Mouse (Mus musculus) lung, embryonic 14.5 days (tissue): Measurements from ENCODE around the gene Arhgap25. TPM values are rescaled to one million over a fixed set of nuclear protein-coding genes. Genes with fewer than 3 reads are reported as not detected.
"Not testable (repeated sequence)": the region's sequence is repeated elsewhere in the genome, so short reads cannot be mapped to it uniquely, and the experiment has no call there.

Experiments
- ATAC-seq: fragments of 200-750 bp; cut with Nextera tagmentation; 2 replicates; pipeline ENCODE4 v1.8.0; 2017; ENCODE audit warnings: mild to moderate bottlenecking, moderate TSS enrichment, moderate library complexity; ENCODE audit not compliant: insufficient read depth
- DNase-seq: peaks from one replicate; pipeline ENCODE4 v3.0.0-alpha.2; 2015
- H3K27ac ChIP-seq: fragments of 300-500 bp; sonication (generic); 2 replicates; pipeline ENCODE4 v1.5.1; 2014; ENCODE audit warnings: low read depth, mild to moderate bottlenecking, moderate library complexity
- H3K27me3 ChIP-seq: fragments of 300-500 bp; sonication (generic); 2 replicates; pipeline ENCODE4 v1.6.1; 2014; ENCODE audit warnings: low read length, control low read depth; ENCODE audit not compliant: insufficient read depth
- H3K36me3 ChIP-seq: fragments of 300-500 bp; sonication (generic); 2 replicates; pipeline ENCODE4 v1.6.1; 2014; ENCODE audit warnings: control low read depth; ENCODE audit not compliant: insufficient read depth
- H3K4me1 ChIP-seq: fragments of 300-500 bp; sonication (generic); 2 replicates; pipeline ENCODE4 v1.6.1; 2014; ENCODE audit warnings: antibody characterized with exemption, control low read depth; ENCODE audit not compliant: insufficient read depth
- H3K4me2 ChIP-seq: fragments of 300-500 bp; sonication (generic); 2 replicates; pipeline ENCODE4 v1.6.1; 2014; ENCODE audit warnings: mild to moderate bottlenecking
- H3K4me3 ChIP-seq: fragments of 300-500 bp; sonication (generic); 2 replicates; pipeline ENCODE4 v1.5.1; 2014; ENCODE audit warnings: low read depth, low read length
- H3K9ac ChIP-seq: fragments of 300-500 bp; sonication (generic); 2 replicates; pipeline ENCODE4 v1.6.1; 2014
- H3K9me3 ChIP-seq: fragments of 300-500 bp; sonication (generic); 2 replicates; pipeline ENCODE4 v1.6.1; 2016; ENCODE audit warnings: low read depth, low read length, control low read depth
- CTCF ChIP-seq: IDR thresholded peaks from 2 replicates; pipeline ENCODE4 v1.5.1; 2016; ENCODE audit warnings: antibody characterized with exemption, low read depth
- WGBS: fragments of 180-500 bp; shearing (Covaris S2); extraction: QIAGEN DNeasy Blood & Tissue Kit; methylation state at CpG from one replicate; pipeline ENCODE4 v1.1.7; 2014; 5-methylcytosine and 5-hydroxymethylcytosine counted together
- polyA plus RNA-seq: library from polyadenylated mRNA; unstranded; fragments of >200 nt; fragmentation: Nextera tagmentation; extraction: Ambion mirVana; gene quantifications from 2 replicates; pipeline ENCODE4 v1.2.1, GENCODE M21; 2014

Gene Arhgap25
- 8.2 and 8.7 TPM in 2 replicates for polyA plus RNA-seq

GRCm38 (mm10) chr6:87532953-87533710 lies at the start of gene Arhgap25:
Arhgap25 (minus strand) TSS chr6:87533259.
- no peaks in the 10 kb centered on the region for H3K9me3 ChIP-seq

DNA sequence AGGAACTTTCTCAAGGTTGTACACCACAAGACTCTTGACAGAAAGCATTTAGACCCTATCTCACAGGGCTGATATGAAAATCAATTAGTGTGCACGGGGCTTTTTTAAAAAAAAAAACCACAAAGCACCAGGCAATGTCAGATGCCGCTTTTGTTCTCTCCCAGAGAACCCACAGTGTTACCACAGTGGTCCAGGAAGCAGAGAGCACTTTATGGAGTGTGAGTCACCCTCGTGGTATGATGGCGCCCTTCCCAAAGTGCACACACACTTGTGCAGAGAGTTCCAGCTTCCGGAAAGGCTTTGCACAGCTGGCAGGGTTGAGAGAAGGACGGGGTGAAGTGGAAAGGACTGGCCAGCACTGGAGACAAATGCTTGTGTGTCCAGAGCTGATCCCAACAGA lies 49.4 kb upstream of the Arhgap25 start:
- no peak for TF ChIP-seq CTCF
- Histone ChIP-seq H3K4me2 (no peak overlapping the region), H3K36me3 (no peaks in the 10 kb centered on the region), H3K9ac (no peak overlapping the region), H3K27ac (peak overlapping the region; percentile 89), H3K4me1 (peaks cover 5% of the 10 kb centered on the region; the same call in 1 of the 2 replicates), H3K27me3 (no peaks in the 10 kb centered on the region), H3K4me3 (no peak overlapping the region), H3K9me3 (no peaks in the 10 kb centered on the region)
- WGBS: 30% methylated on average over 6 of the region's 6 CpGs
- DNase-seq (peak; percentile 69), ATAC-seq (peak; percentile 82)

More at GRCm38 (mm10) chr6:87532953-87533710, at the start of gene Arhgap25:
- Histone ChIP-seq H3K4me3 (no peak within 1 kb of the TSS), H3K9ac (no peak within 1 kb of the TSS), H3K27ac (no peak within 1 kb of the TSS), H3K36me3 (no peaks in the 10 kb centered on the region), H3K4me1 (no peaks in the 10 kb centered on the region), H3K4me2 (no peak within 1 kb of the TSS), H3K27me3 (no peaks in the 10 kb centered on the region)
- 38% methylated on average over 14 of the region's 14 CpGs for WGBS
- ATAC-seq (no peak), DNase-seq (peak; percentile 25)
- TF ChIP-seq CTCF: no peak

DNA sequence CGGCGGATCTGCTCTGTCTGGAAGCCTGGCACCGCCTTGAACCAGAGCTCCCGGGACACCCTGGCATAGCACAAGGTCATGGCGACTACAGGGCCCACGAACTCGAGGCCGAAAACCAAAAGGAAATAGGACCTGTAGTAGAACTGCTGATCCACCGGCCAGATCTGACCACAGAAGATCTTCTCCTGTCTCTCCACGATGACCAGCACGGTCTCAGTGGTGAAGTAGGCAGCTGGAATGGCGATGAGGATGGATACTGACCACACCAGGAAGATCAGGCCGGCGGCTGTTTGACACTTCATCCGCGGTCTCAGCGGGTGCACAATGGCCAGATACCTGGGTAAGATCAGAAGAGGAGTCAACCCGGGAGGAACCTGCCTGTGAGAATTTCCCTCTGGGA lies 48.5 kb upstream of the Arhgap25 start:
- DNase-seq (no peak), ATAC-seq (no peak)
- Histone ChIP-seq H3K9ac (no peak overlapping the region), H3K4me1 (peaks cover 5% of the 10 kb centered on the region; the same call in 1 of the 2 replicates), H3K4me3 (no peak overlapping the region), H3K4me2 (no peak overlapping the region), H3K9me3 (no peaks in the 10 kb centered on the region), H3K27me3 (no peaks in the 10 kb centered on the region), H3K36me3 (no peaks in the 10 kb centered on the region), H3K27ac (peak overlapping the region; percentile 89)
- no peak for TF ChIP-seq CTCF
- WGBS: 84% methylated on average over 18 of the region's 18 CpGs

DNA sequence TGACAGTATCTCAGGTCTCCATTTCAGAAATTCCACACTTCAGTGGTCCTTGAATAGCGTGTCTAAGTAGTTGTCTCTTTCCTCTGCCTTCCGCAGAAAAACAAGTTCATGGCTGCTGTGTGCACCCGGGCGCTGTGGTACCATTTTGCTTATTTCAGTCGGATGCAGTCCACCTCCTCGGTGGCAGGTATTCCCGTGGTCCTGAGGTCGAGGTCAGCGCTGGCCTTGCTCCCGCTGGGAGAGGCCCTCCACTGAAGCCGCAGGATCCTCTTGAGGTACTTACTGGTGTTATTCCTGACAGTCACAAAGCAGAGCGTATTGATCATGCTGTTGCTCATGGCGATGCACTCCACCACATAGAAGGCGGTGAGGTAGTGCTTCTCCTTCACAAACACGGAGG lies 48.0 kb upstream of the Arhgap25 start:
- 84% methylated on average over 15 of the region's 15 CpGs for WGBS
- Histone ChIP-seq H3K4me1 (peaks cover 9% of the 10 kb centered on the region; the same call in 1 of the 2 replicates), H3K36me3 (no peaks in the 10 kb centered on the region), H3K27ac (no peak overlapping the region), H3K27me3 (no peaks in the 10 kb centered on the region), H3K4me2 (no peak overlapping the region), H3K9ac (no peak overlapping the region), H3K9me3 (no peaks in the 10 kb centered on the region), H3K4me3 (no peak overlapping the region)
- ATAC-seq: no peak
- TF ChIP-seq CTCF: no peak
- no peak for DNase-seq

GRCm38 (mm10) chr6:87578247-87578646 lies 45.2 kb upstream of the Arhgap25 start:
- 22% methylated on average over 9 of the region's 9 CpGs for WGBS
- Histone ChIP-seq H3K4me2 (no peak overlapping the region), H3K27me3 (no peaks in the 10 kb centered on the region), H3K9ac (no peak overlapping the region), H3K36me3 (no peaks in the 10 kb centered on the region), H3K4me1 (peaks cover 9% of the 10 kb centered on the region; the same call in 1 of the 2 replicates), H3K4me3 (no peak overlapping the region), H3K9me3 (no peaks in the 10 kb centered on the region), H3K27ac (no peak overlapping the region)
- TF ChIP-seq CTCF: peak; percentile 57
- ATAC-seq (no peak), DNase-seq (peak; percentile 55)

DNA sequence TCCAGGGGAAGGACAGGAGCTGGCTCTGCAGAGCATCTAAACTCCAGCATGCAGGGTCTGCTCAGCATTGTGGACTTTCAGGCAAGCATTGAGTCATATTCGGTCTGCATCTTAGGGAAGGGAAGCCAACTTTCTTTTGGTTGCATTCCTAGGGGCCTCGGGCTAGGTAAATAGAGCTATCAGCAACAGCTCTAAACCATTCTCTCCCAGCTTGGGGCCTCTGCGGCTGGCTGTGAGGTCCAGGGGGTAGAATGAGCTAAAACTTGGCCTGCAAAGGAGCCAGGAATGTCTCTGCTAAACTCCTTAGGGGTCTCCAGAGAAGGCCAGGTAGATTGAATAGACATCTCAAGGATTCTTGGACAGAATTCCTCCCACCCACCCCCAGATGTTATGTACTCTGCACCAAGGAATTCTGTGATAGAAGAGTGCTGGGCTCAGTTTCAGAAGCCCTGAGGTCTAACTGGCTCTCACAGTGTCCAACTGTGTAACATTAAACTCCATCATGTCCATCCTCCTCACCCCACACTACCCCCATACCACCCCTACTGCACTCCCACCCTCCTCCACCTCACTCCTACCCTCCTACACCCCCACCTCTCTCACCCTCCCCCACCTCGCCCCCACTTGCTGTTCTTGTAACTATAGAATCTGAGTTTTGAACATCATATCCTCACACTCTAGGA lies 43.7 kb upstream of the Arhgap25 start:
- Histone ChIP-seq H3K4me1 (peaks cover 4% of the 10 kb centered on the region; the same call in 1 of the 2 replicates), H3K9me3 (no peaks in the 10 kb centered on the region), H3K4me2 (no peak overlapping the region), H3K9ac (no peak overlapping the region), H3K27ac (peak overlapping the region; percentile 72), H3K4me3 (no peak overlapping the region), H3K27me3 (no peaks in the 10 kb centered on the region), H3K36me3 (no peaks in the 10 kb centered on the region)
- DNase-seq (peak; percentile 61), ATAC-seq (peak; percentile 66; the same call in 1 of the 2 replicates)
- 28% methylated on average over 4 of the region's 4 CpGs for WGBS
- TF ChIP-seq CTCF: no peak

DNA sequence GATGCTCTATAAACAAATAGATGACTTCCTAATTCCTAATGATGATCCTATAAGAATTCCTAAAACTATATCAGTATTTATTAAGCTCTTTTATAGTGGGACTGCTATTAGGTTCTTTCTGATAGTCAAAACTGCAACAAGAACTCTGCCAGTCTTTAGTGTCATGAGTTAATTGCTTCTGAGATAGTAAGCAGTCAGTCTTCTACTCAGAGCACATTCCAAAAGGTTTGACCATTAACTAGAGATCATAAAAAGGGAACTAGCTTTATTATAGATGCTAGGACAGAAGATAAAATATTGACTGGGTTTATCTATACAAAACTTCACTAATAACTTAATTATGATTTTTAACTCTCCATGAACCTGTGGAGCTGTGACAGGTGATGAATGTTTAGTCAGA lies 38.8 kb upstream of the Arhgap25 start:
- H3K9me3 ChIP-seq, ATAC-seq: not testable (repeated sequence)

More for the DNA sequence above, 38.8 kb upstream of the Arhgap25 start:
- DNase-seq, H3K4me3 ChIP-seq, H3K4me2 ChIP-seq, H3K4me1 ChIP-seq, H3K27ac ChIP-seq, H3K36me3 ChIP-seq, H3K27me3 ChIP-seq, H3K9ac ChIP-seq: not testable (repeated sequence)
